Mouse (Mus musculus) kidney, adult 8-10 months (tissue): ENCODE measurements around the gene Ttf2.

Source experiments
- DNase-seq, 2 experiments: peaks; one replicate each; pipeline ENCODE4 v3.0.0; 2022

The Ttf2 gene

GRCm38 (mm10) chr3:100969176-100969917 is at the start of gene Ttf2:
Gene Ttf2, minus strand, starts transcription at chr3:100969663.
- DNase-seq = peak; percentile 93 to 96

GRCm38 (mm10) chr3:101018494-101018893 is 49.0 kb upstream of the Ttf2 start:
- no peak for DNase-seq

- no peak for DNase-seq
These were observed 46.6 kb upstream of the Ttf2 start for GRCm38 (mm10) chr3:101016050-101016449.

GRCm38 (mm10) chr3:101015254-101015653 is 45.8 kb upstream of the Ttf2 start:
- no peak for DNase-seq

- DNase-seq = no peak
These were observed 44.1 kb upstream of the Ttf2 start for GRCm38 (mm10) chr3:101013536-101013935.

GRCm38 (mm10) chr3:101013005-101013404 is 43.5 kb upstream of the Ttf2 start:
- no peak for DNase-seq

- DNase-seq = no peak
These were observed 43.1 kb upstream of the Ttf2 start for GRCm38 (mm10) chr3:101012597-101012996.

GRCm38 (mm10) chr3:101012131-101012571 is 42.7 kb upstream of the Ttf2 start:
- no peak for DNase-seq

GRCm38 (mm10) chr3:101011203-101011600 is 41.7 kb upstream of the Ttf2 start:
- no peak for DNase-seq

- no peak for DNase-seq
These were observed 41.2 kb upstream of the Ttf2 start for GRCm38 (mm10) chr3:101010589-101011202.

GRCm38 (mm10) chr3:101007112-101007782 is 37.8 kb upstream of the Ttf2 start:
- DNase-seq = no peak

- DNase-seq = no peak
These were observed 35.9 kb upstream of the Ttf2 start for GRCm38 (mm10) chr3:101005392-101005791.

GRCm38 (mm10) chr3:101003575-101004356 is 34.3 kb upstream of the Ttf2 start:
- no peak for DNase-seq

GRCm38 (mm10) chr3:100999732-101000131 is 30.3 kb upstream of the Ttf2 start:
- no peak for DNase-seq

- DNase-seq = peak; percentile 43 to 72
These were observed 29.5 kb upstream of the Ttf2 start for GRCm38 (mm10) chr3:100998904-100999340.

GRCm38 (mm10) chr3:100997785-100998570 is 28.5 kb upstream of the Ttf2 start:
- no peak for DNase-seq

- no peak for DNase-seq
These were observed 24.8 kb upstream of the Ttf2 start for GRCm38 (mm10) chr3:100994252-100994651.

GRCm38 (mm10) chr3:100993718-100994117 is 24.3 kb upstream of the Ttf2 start:
- DNase-seq = peak in 1 of 2 experiments; percentile 9

- DNase-seq = no peak
These were observed 23.7 kb upstream of the Ttf2 start for GRCm38 (mm10) chr3:100993158-100993557.

GRCm38 (mm10) chr3:100990231-100990630 is 20.8 kb upstream of the Ttf2 start:
- no peak for DNase-seq

GRCm38 (mm10) chr3:100989417-100989816 is 20.0 kb upstream of the Ttf2 start:
- DNase-seq = no peak

GRCm38 (mm10) chr3:100979290-100979689 is 9.8 kb upstream of the Ttf2 start:
- no peak for DNase-seq
